Mouse (Mus musculus) heart, postnatal 4 days (tissue): ENCODE data around the gene Idh2. TPM values are rescaled to one million over a fixed set of nuclear protein-coding genes. Genes with fewer than 3 reads are reported as not detected.
"Not testable (repeated sequence)": the region's sequence is repeated elsewhere in the genome, so short reads cannot be mapped to it uniquely, and the experiment has no call there.

Experiments
- DNase-seq: peaks from one replicate; pipeline ENCODE4 v3.0.0; 2021
- total RNA-seq, 2 experiments: library from RNA; stranded (reverse); gene quantifications; 2 replicates each; pipeline ENCODE4 v1.2.3; 2021

The Idh2 gene
- total RNA-seq, result 1,000 to 10,000 TPM; 1,640 to 1,742 TPM

GRCm38 (mm10) chr7:80115224-80115590 lies at the start of gene Idh2:
TSS of gene Idh2 (minus strand) at chr7:80115392.
- DNase-seq, result peak; percentile 95

DNA sequence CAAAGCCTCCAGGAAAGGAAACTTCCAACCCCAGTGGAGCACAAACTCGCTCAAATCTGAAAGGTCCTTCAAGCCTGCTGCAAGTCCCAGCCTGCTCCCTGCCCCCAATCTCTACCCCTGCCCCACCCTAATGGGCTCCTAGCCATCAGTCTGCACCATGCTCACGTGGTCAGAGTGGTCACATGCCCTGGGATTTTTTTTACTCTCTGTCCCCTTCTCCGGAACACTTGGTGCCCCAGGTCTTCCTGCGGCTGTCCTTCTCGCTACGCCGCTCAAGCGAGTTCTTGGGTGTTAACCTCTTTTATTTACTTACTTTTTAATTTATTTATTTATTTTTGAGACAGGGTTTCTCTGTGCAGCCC lies 45.7 kb upstream of the Idh2 start:
- DNase-seq, result peak; percentile 81

DNA sequence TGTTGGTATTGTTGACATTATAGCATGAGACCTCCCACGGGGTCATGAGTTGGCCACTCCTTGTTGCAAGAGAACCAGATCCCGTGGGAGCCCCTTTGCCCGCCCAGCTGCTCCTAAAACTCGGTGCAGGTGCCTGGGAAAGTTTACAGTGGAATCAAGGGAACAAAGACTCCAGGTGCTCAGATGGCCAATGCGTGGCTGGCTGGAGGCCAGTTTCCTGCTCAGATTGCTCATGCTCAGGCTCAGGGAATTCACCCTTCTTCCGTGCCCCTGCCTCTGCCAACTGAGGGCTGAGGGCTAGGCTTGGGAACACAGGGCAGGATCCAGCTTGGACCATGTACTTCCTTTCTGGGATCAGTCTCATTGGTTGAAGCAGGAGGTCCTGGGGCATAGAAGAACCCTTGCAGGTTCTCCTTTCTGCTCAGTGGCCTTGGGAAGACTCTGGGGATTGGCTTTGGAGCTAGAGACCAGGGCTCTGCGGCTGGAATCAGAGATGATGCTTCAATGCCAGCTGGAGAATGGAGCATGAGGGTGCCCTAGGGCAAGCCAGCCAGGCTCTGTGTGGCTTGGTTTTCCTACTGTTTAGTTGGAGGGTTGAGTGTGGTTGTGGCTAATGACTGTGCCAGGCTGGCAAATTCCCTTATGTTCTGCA lies 45.2 kb upstream of the Idh2 start:
- peak; percentile 31 for DNase-seq

- no peak for DNase-seq
Measured at GRCm38 (mm10) chr7:80158496-80159268, 43.5 kb upstream of the Idh2 start.

GRCm38 (mm10) chr7:80156711-80157227 lies 41.6 kb upstream of the Idh2 start:
- DNase-seq, result peak; percentile 66

DNA sequence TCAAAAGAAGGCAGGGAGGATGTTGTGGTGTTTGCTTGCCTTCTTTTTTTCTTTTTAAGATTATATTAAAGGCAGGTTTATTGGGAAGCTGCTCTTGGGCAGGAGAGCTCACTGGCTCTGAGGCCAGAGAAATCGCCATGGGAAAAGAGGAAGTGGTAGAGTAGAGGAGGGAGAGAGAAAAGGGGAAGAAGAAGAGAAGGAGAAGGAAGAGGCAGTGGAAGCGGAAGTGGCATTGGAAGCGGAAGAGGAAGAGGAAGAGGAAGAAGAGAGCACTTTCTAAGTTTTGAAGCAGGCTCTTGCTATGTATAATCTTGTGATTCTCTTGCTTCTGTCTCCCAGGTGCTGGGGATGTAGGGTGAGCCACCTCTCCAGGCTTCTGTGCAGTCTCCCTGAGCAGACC lies 39.5 kb upstream of the Idh2 start:
- no peak for DNase-seq

DNA sequence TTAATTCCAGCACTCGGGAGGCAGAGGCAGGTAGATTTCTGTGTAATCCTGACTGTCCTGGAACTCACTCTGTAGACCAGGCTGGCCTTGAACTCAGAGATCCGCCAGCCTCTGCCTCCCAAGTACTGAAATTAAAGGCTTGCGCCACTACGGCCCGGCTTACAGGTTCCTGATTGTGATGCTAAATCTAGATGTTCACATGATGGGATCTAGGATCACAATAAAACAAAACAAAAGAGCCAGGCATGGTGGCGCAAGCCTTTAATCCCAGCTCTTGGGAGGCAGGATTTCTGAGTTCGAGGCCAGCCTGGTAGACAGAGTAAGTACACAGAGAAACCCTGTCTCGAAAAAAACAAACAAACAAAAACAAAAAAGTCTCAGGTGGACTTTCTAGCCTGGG lies 37.6 kb upstream of the Idh2 start:
- DNase-seq, result no peak

DNA sequence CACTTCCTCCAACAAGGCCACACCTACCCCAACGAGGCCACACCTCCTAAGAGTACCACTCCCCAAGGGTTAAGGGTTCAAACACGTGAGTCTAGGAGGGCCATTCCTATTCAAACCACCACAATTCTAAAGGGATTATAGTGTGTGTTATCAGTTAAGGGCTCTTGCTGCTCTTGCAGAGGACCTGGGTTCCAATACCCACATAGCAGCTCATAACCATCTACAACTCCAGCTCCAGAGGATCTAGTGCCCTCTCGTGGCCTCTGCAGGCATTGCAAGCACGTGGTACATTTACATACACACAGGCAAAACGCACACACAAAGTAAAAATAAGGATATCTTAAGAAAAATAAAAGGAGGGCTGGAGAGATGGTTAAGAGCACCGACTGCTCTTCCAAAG lies 37.0 kb upstream of the Idh2 start:
- DNase-seq, result no peak

DNA sequence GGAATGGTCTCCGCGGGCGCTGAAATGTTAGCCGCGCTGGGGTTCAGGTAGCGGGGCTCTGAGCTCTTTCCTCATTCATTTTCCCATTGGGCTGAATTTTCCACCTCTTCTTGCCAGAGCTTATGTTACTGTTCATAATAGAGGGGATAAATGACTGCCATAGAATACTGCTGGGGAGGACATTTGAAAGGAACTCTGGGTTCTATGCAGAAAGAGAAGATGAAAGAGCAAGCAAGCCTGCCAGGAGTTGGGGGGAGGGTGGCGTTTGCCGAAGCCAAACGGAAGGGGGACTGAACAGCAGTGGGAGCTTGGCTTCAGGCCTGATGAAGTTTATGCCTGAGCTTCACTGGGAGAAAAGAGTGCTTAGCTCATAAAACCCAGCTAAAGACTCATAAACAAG lies 34.2 kb upstream of the Idh2 start:
- no peak for DNase-seq

GRCm38 (mm10) chr7:80146077-80146476 lies 30.9 kb upstream of the Idh2 start:
- DNase-seq, result no peak

- no peak for DNase-seq
Measured at GRCm38 (mm10) chr7:80144695-80145094, 29.5 kb upstream of the Idh2 start.

DNA sequence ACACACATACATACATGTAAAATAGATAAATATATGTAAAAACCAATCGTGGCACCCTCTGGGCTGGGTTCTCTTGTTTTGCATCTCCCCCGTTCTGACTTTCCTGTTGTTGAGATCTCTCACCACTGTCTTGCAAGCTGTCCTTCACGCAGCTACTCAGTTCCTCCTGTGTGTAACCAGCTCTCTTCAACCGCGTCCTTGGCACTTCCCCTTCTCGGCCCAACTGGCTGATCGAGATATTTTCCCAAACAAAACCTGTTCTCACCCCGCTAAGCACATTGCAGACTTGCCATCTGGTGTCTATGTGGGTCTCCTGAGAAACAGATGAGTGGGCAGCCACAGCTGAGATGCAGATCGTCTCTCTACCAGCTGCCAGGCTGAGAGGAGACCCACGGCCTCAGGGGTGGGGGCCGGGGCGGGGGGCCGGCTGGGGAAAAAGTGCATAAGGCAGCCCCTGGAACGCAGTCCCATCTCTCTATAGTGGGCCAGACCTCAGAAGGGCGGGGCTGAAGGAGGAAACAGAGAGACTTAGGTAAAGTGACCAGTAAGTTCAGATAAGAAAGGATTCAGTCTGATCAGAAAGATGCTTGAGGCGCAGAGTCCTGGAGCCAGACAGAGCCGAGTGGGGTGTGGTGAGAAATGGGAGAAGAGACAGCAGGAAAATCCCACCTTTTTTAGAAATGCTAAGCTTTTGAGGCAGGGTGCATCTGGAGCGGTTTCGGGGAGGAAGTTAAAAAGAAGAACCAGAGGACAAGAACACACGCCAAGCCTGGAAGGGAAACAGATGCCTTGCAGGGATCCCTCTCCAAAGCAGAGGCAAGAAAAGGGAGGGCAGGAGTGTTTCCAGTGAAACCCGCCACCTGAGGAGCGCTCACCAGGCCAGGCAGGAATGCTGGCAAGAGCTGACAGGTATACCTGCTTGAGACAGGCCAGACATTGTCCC lies 28.4 kb upstream of the Idh2 start:
- no peak for DNase-seq

DNA sequence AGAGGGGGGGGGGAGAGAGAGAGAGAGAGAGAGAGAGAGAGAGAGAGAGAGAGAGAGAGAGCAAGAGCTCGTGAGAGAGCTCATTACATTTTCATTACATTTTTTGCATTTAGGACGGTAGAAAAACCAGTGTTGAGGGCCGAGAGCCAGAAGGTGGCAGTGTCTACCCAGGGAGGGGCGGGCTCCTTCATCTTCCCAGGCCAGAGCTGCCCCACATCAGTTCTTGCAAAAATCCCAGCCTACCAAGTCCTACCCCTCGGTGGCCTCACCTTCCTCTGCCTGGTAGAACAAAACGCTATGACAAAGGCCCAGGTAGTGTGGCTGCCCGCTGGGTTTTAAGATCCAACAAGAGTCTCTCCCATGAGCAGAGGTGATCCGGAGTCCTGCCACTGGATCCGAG lies 25.6 kb upstream of the Idh2 start:
- peak; percentile 81 for DNase-seq

DNA sequence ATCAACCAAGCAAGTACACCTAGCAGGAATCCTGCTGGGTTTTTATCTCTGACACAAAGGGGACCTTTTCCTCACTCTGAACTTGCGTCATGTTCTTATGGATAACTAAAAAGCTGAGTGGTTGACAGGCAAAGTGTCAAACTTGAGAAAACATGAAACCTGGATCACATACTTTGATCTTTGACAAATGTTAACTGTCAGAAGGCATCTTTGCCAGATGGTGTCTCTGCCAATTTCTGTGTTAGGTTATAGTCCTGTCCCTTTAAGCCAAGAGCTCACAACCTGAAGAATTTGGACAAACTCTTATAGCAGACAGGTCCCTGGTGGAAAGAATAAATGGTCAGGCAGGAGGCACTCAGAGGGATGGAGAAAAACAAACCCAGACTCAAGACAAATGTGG lies 23.2 kb upstream of the Idh2 start:
- DNase-seq, result no peak

- DNase-seq, result no peak
Measured at GRCm38 (mm10) chr7:80135173-80135532, 20.0 kb upstream of the Idh2 start.

DNA sequence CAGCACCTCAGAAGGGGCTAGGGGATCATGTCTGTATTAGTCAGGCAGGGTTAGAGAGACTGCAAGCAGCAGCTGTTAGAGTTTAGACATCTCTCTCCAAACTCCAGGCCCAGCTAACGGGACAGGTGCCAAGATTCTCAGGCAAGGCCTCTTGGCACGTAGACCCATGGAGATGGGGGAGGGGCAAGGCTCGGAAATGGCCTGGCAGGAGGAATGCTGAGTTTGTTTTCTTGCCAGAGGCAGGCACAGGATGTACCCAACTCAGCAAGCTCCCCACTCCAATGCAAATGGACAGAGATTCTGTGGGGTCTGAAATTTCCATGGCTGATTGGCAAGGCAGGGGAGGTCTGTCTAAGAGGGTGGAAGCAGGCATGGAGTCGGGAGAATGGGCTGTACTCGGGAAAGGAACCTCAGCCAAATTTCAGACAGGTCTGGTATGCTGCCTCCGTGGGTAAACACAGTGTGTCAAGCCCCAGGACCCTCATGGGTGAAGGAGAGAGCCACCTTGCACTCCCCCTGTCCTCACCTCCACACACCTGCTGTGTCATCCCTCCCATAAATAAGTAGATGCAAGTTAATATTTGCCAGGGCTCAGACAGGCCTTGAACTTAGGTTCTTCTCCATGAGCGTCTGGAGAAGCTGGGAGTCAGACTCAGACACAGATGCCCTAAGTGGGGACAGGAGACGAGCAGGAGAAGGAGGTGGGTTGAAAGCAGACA lies 19.4 kb upstream of the Idh2 start:
- peak; percentile 95 for DNase-seq

DNA sequence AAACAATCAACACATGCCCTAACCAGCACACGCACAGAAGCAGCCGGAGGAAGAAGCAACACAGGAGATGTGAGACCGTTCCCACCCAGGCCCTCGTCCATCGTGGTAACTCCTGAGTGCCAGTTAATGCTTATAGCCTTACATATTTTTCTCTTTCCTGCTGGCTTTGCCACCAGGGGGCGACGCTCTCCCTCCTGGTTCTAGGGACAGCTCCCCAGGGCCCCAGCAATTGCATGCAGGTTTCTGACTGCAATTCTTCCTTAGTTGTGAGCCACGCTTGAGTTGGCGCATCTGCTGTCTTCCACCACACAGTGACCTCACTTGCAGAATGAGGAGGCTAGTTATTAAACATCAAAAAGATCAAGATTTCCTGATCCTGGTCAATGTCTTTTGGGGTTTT lies 17.3 kb upstream of the Idh2 start:
- peak; percentile 72 for DNase-seq

DNA sequence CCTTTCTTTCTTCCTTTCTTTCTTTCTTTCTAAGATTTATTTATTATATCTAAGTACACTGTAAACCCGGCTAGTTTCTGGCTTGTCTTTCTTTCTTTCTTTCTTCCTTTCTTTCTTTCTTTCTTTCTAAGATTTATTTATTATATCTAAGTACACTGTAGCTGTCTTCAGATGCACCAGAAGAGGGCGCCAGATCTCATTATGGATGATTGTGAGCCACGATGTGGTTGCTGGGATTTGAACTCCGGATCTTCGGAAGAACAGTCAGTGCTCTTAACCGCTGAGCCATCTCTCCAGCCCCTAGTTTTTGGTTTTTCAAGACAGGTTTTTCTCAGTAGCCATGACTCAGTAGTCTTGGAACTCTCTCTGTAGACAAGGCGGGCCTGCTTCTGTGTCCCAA lies 16.1 kb upstream of the Idh2 start:
- DNase-seq, result not testable (repeated sequence)

DNA sequence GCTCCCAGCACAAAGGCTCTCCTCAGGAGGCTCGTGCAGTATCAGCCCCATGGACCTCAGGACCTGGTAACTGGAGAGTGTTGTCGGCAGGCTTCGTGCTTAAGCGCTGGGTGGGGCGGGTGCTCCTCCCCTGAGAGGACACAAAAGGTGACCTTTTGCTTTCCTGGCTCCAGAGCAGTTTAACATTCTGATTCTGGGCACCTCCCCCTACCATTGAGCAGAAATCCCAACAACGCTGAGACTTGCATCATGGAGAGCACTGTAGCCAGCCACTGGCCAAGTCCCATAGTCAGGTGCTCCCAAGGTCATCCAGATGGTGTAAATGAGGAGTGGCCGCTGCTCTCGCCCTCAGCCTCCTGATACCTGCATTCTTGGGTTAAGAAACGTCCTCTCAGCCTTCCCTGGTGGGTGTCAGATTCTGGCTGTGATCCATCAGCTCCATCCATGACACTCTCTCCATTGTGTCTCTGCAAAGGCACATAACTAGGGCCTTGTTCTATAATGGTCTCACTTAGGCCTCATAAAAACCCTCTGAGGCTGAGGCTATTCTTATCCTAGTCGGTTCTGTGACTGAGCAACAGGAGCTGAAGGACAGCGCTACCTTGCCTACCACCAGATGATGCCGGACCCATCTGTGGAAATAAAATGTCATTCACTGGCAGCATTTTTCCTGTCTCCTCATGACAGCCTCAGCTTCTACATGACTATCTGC lies 15.3 kb upstream of the Idh2 start:
- DNase-seq, result peak; percentile 68

GRCm38 (mm10) chr7:80129278-80129677 lies 14.1 kb upstream of the Idh2 start:
- DNase-seq, result no peak

DNA sequence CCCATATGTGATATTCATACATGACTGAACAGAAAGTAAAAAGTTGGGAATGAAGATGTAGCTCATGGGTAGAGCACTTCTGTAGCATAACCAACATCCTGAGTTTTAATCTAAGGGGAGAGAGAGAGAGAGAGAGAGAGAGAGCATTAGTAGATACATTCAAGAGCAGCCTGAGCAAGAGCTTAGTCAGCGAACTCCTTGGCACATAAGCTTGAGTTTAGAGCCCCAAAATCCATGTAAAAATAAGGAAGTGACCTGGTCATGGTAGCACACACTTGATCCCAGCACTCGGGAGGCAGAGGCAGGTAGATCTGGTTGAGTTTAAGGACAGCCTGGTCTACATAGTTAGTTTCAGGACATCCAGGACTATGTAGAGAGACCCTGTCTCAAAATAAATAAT lies 8.5 kb upstream of the Idh2 start:
- DNase-seq, result no peak

- DNase-seq, result no peak
Measured at GRCm38 (mm10) chr7:80123115-80123514, 7.9 kb upstream of the Idh2 start.
